Mouse (Mus musculus) testis, adult 2 months (tissue): ENCODE data around the gene D8Ertd738e. TPM values are rescaled to one million over a fixed set of nuclear protein-coding genes. Genes with fewer than 3 reads are reported as not detected.

ENCODE experiments used
- H3K27ac ChIP-seq: fragments of 200-500 bp; 2 replicates; pipeline ENCODE4 v1.5.1; 2012; ENCODE audit warnings: low read depth, low read length; ENCODE audit not compliant: control insufficient read depth, insufficient read depth
- H3K27me3 ChIP-seq: fragments of 200-500 bp; 2 replicates; pipeline ENCODE4 v1.6.1; 2012; ENCODE audit warnings: mild to moderate bottlenecking, low read length, moderate library complexity; ENCODE audit not compliant: control insufficient read depth, insufficient read depth
- H3K36me3 ChIP-seq: fragments of 200-500 bp; 2 replicates; pipeline ENCODE4 v1.6.1; 2012; ENCODE audit warnings: mild to moderate bottlenecking, low read length; ENCODE audit not compliant: control insufficient read depth, insufficient read depth
- H3K4me1 ChIP-seq: fragments of 200-500 bp; 2 replicates; pipeline ENCODE4 v1.6.1; 2012; ENCODE audit warnings: low read length; ENCODE audit not compliant: control insufficient read depth, insufficient read depth
- H3K4me3 ChIP-seq: fragments of 200-500 bp; 2 replicates; pipeline ENCODE4 v1.5.1; 2012; ENCODE audit warnings: low read depth, mild to moderate bottlenecking, low read length, moderate library complexity, mixed read lengths; ENCODE audit not compliant: control insufficient read depth
- CTCF ChIP-seq: fragments of 200-500 bp; IDR thresholded peaks from 2 replicates; pipeline ENCODE4 v1.5.1; 2012; ENCODE audit warnings: low read depth, mild to moderate bottlenecking, inconsistent platforms, low read length, moderate library complexity; ENCODE audit not compliant: control insufficient read depth, insufficient read depth, insufficient replicate concordance
- POLR2A ChIP-seq: fragments of 200-500 bp; IDR thresholded peaks from 2 replicates; pipeline ENCODE4 v1.6.1; 2012; ENCODE audit warnings: low read depth, mild to moderate bottlenecking, inconsistent platforms, low read length, moderate library complexity; ENCODE audit not compliant: control insufficient read depth
- polyA plus RNA-seq: library from polyadenylated mRNA; depleted of rRNA; stranded (reverse); fragments of >200 nt; gene quantifications from 2 replicates; pipeline ENCODE4 v1.2.3, GENCODE M21; 2012

Gene D8Ertd738e
- polyA plus RNA-seq, 1 experiment: 104 TPM

GRCm38 (mm10) chr8:84217206-84217605 lies 32.3 kb downstream of the D8Ertd738e start:
- no peaks in the 10 kb centered on the region for H3K4me1 ChIP-seq
- no peaks in the 10 kb centered on the region; the same call in 1 of the 2 replicates for H3K36me3 ChIP-seq
- TF ChIP-seq CTCF: no peak
- TF ChIP-seq POLR2A: no peak
- H3K27ac ChIP-seq: no peak overlapping the region
- no peak overlapping the region for H3K4me3 ChIP-seq
- H3K27me3 ChIP-seq: no peaks in the 10 kb centered on the region

- Histone ChIP-seq H3K27ac (no peak overlapping the region), H3K4me3 (no peak overlapping the region), H3K4me1 (peaks cover 7% of the 10 kb centered on the region), H3K36me3 (no peaks in the 10 kb centered on the region), H3K27me3 (no peaks in the 10 kb centered on the region)
- TF ChIP-seq POLR2A (no peak), CTCF (no peak)
These were observed 36.2 kb downstream of the D8Ertd738e start for GRCm38 (mm10) chr8:84213277-84213676.

GRCm38 (mm10) chr8:84211881-84212563 lies 37.5 kb downstream of the D8Ertd738e start:
- H3K36me3 ChIP-seq: no peaks in the 10 kb centered on the region
- peaks cover 7% of the 10 kb centered on the region for H3K4me1 ChIP-seq
- no peak overlapping the region for H3K4me3 ChIP-seq
- no peak overlapping the region for H3K27ac ChIP-seq
- no peaks in the 10 kb centered on the region for H3K27me3 ChIP-seq
- no peak for TF ChIP-seq CTCF
- no peak for TF ChIP-seq POLR2A

- Histone ChIP-seq H3K4me3 (no peak overlapping the region), H3K27ac (no peak overlapping the region), H3K36me3 (no peaks in the 10 kb centered on the region), H3K4me1 (peaks cover 7% of the 10 kb centered on the region), H3K27me3 (no peaks in the 10 kb centered on the region)
- TF ChIP-seq CTCF (no peak), POLR2A (no peak)
These were observed 38.3 kb downstream of the D8Ertd738e start for GRCm38 (mm10) chr8:84211202-84211601.

GRCm38 (mm10) chr8:84210167-84210791 lies 39.2 kb downstream of the D8Ertd738e start:
- TF ChIP-seq CTCF (peak; percentile 71), POLR2A (no peak)
- Histone ChIP-seq H3K27me3 (no peaks in the 10 kb centered on the region), H3K36me3 (no peaks in the 10 kb centered on the region), H3K27ac (no peak overlapping the region), H3K4me1 (peaks cover 7% of the 10 kb centered on the region), H3K4me3 (peak overlapping the region; percentile 30)

GRCm38 (mm10) chr8:84208381-84209380 lies 40.8 kb downstream of the D8Ertd738e start:
- H3K36me3 ChIP-seq: no peaks in the 10 kb centered on the region
- H3K27me3 ChIP-seq: no peaks in the 10 kb centered on the region
- no peak overlapping the region for H3K4me3 ChIP-seq
- H3K27ac ChIP-seq: no peak overlapping the region; the same call in 1 of the 2 replicates
- TF ChIP-seq CTCF: no peak
- no peak for TF ChIP-seq POLR2A
- peaks cover 12% of the 10 kb centered on the region for H3K4me1 ChIP-seq
